Mouse (Mus musculus) adrenal gland, postnatal 36 days (tissue): ENCODE data around the gene Atp2b4. TPM values are rescaled to one million over a fixed set of nuclear protein-coding genes. Genes with fewer than 3 reads are reported as not detected.
A peak's percentile ranks its signal among the peaks of the same experiment; 100 is the strongest.

Experiments used
- DNase-seq, 2 experiments: peaks; one replicate each; pipeline ENCODE4 v3.0.0; 2021; ENCODE audit warnings: mixed read lengths in 1 of 2
- total RNA-seq, 2 experiments: library from RNA; stranded (reverse); gene quantifications; 2 replicates each; pipeline ENCODE4 v1.2.3; 2021

Gene Atp2b4
- total RNA-seq, 2 experiments from 2014 or later, result 21.8 to 34.7 TPM

GRCm38 (mm10) chr1:133745078-133745495 is 55.8 kb downstream of the Atp2b4 start:
- no peak for DNase-seq

GRCm38 (mm10) chr1:133744609-133745008 is 56.2 kb downstream of the Atp2b4 start:
- DNase-seq, result peak; percentile 69 to 77

GRCm38 (mm10) chr1:133742517-133742916 is 58.3 kb downstream of the Atp2b4 start:
- no peak for DNase-seq

- peak; percentile 14 to 15 for DNase-seq
These were observed 58.9 kb downstream of the Atp2b4 start for GRCm38 (mm10) chr1:133741881-133742434.

GRCm38 (mm10) chr1:133741171-133741570 is 59.7 kb downstream of the Atp2b4 start:
- no peak for DNase-seq

GRCm38 (mm10) chr1:133736664-133737063 is 64.2 kb downstream of the Atp2b4 start:
- DNase-seq, result no peak

- DNase-seq, result peak; percentile 44 to 76
These were observed 64.7 kb downstream of the Atp2b4 start for GRCm38 (mm10) chr1:133735995-133736652.

- DNase-seq, result no peak
These were observed 68.0 kb downstream of the Atp2b4 start for GRCm38 (mm10) chr1:133732814-133733213.

GRCm38 (mm10) chr1:133728339-133728738 is 72.5 kb downstream of the Atp2b4 start:
- DNase-seq, result no peak

- DNase-seq, result no peak
These were observed 80.5 kb downstream of the Atp2b4 start for GRCm38 (mm10) chr1:133720342-133720741.

GRCm38 (mm10) chr1:133718786-133719185 is 82.1 kb downstream of the Atp2b4 start:
- DNase-seq, result no peak

- no peak for DNase-seq
These were observed 82.5 kb downstream of the Atp2b4 start for GRCm38 (mm10) chr1:133718296-133718695.

- peak; percentile 40 to 68 for DNase-seq
These were observed 84.4 kb downstream of the Atp2b4 start for GRCm38 (mm10) chr1:133716464-133716863.

GRCm38 (mm10) chr1:133715191-133715590 is 85.7 kb downstream of the Atp2b4 start:
- no peak for DNase-seq

GRCm38 (mm10) chr1:133713009-133713370 is 87.9 kb downstream of the Atp2b4 start:
- DNase-seq, result peak in 1 of 2 experiments; percentile 45

GRCm38 (mm10) chr1:133712288-133713008 is 88.4 kb downstream of the Atp2b4 start:
- peak in 1 of 2 experiments; percentile 4 for DNase-seq

GRCm38 (mm10) chr1:133711376-133711775 is 89.5 kb downstream of the Atp2b4 start:
- DNase-seq, result no peak

GRCm38 (mm10) chr1:133710895-133711294 is 89.9 kb downstream of the Atp2b4 start:
- DNase-seq, result no peak

- no peak for DNase-seq
These were observed 91.5 kb downstream of the Atp2b4 start for GRCm38 (mm10) chr1:133709292-133709691.

GRCm38 (mm10) chr1:133701824-133702223 is 99.0 kb downstream of the Atp2b4 start:
- peak in 1 of 2 experiments; percentile 35 for DNase-seq

- no peak for DNase-seq
These were observed 102.8 kb downstream of the Atp2b4 start for GRCm38 (mm10) chr1:133697935-133698620.

GRCm38 (mm10) chr1:133695901-133696300 is 104.9 kb downstream of the Atp2b4 start:
- peak; percentile 17 to 27 for DNase-seq

- peak; percentile 10 to 23 for DNase-seq
These were observed 106.0 kb downstream of the Atp2b4 start for GRCm38 (mm10) chr1:133694876-133695275.
